Comparison of ENCODE assay signal across 17 mouse cellular contexts in the genomic region with DNA sequence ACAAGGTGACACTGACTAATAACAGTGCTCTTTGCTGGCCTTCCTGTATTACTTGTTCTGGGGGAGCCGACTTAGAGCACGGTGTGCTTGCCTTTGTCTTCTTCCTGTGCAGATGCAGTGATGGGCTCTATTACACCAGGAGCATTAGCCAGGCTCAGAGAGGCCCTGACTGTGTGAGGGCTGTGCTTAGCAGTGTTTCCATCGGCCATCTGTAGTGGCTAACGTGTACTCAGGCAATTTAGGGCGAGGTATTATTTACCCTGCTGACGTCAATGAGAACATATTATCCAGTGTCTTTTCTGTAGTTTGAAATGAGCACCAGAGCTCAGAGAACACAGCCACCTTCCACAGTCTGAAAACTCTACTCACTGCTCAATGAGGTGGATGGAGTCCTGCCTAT.
"Had no signal": no experiment of that assay in that cellular context is flagged by ENCODE, and none has a peak within 500 bp of the region (broad histone marks: within the 10 kb centered on the region; RNA-seq: fewer than 3 reads in every experiment).

No protein-coding gene starts in this region.

- H3K9ac ChIP-seq: liver, embryonic 15.5 days; liver, postnatal 0 days; lung, embryonic 15.5 days; midbrain, embryonic 13.5 days; midbrain, embryonic 15.5 days; neural tube, embryonic 12.5 days had no signal

- H3K4me3 ChIP-seq: liver, embryonic 15.5 days; lung, embryonic 15.5 days; megakaryocyte, embryonic 14.5 days; midbrain, embryonic 13.5 days; midbrain, embryonic 15.5 days; neural tube, embryonic 12.5 days had no signal

- H3K9me3 ChIP-seq: liver, embryonic 15.5 days; lung, embryonic 15.5 days; megakaryocyte, embryonic 14.5 days; midbrain, embryonic 13.5 days; midbrain, embryonic 15.5 days; neural tube, embryonic 12.5 days had no signal

- H3K36me3 ChIP-seq: midbrain, embryonic 15.5 days had no signal

- DNase-seq: liver, postnatal 0 days; lung, adult 2 months; lung, postnatal 10 days; lung, postnatal 36 days; right cerebral cortex, postnatal 14 days; spleen, adult 18-20 months; thymus, adult 2 months; thymus, postnatal 14 days; thymus, postnatal 36 days had no signal

- ATAC-seq: liver, postnatal 0 days; midbrain, embryonic 15.5 days had no signal

- H3K4me2 ChIP-seq: liver, embryonic 15.5 days; lung, embryonic 15.5 days; midbrain, embryonic 11.5 days; midbrain, embryonic 13.5 days; midbrain, embryonic 15.5 days; neural tube, embryonic 12.5 days had no signal

- H3K27ac ChIP-seq: liver, embryonic 15.5 days; lung, embryonic 15.5 days; macrophage; midbrain, embryonic 13.5 days; midbrain, embryonic 15.5 days; neural tube, embryonic 12.5 days had no signal

- H3K4me1 ChIP-seq: neural tube, embryonic 12.5 days had no signal

- H3K27me3 ChIP-seq: liver, embryonic 15.5 days; lung, embryonic 15.5 days; megakaryocyte, embryonic 14.5 days; midbrain, embryonic 13.5 days; midbrain, embryonic 15.5 days; neural tube, embryonic 12.5 days had no signal
